Mouse (Mus musculus): Measurements from ENCODE around the gene Cisd1. TPM values are rescaled to one million over a fixed set of nuclear protein-coding genes. Genes with fewer than 3 reads are reported as not detected.

Gene Cisd1
- total and polyA plus RNA-seq, 3 experiments: 81.8 to 111 (median 100) TPM

DNA sequence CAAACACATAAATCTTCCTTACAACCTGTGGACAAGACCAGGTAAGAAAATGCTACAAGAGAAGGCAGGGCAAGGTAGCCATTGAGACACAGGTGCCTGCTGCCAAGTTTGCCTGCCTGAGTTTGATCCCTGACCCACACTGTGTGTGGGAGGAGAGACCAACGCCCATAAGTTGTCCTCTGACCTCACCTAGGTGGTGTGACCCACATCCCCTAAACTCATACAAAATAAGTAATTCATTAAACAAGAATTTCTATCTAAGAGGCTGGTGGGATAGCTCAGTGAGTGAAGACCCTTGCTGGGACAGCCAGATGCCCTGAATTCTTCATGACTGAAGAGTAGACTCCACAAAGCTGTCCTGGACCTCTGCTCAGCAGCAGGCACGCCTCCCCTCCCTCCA is 4.6 kb downstream of the Cisd1 start:
- H3K27ac ChIP-seq (ENCODE audit: insufficient read depth, low read depth): no peak overlapping the region
- in situ Hi-C loops (cut with MboI; ENCODE audit: low pct_ligation_motif_present, low pct_unique_long_range_greater_than_20kb, low sequenced_read_pairs) (loop anchor here (10.0 kb wide), 1 partner anchor 55 kb away; no protein-coding TSS in a partner anchor), dilution Hi-C loops (cut with MboI; ENCODE audit: extremely low pct_ligation_motif_present, extremely low pct_unique_long_range_greater_than_20kb, low sequenced_read_pairs) (no loop called here)
- no peak overlapping the region for H3K9ac ChIP-seq (ENCODE audit: insufficient read depth, low read depth)
- no peaks in the 10 kb centered on the region for H3K9me3 ChIP-seq (replicated peaks; ENCODE audit: low read length)
- H3K27me3 ChIP-seq (replicated peaks): no peaks in the 10 kb centered on the region
- TF ChIP-seq E2F4 (IDR thresholded peaks at IDR 0.05; ENCODE audit: insufficient replicate concordance, low read depth, low read length): no peak
- no peak for TF ChIP-seq IRF4 (IDR thresholded peaks at IDR 0.05; ENCODE audit: low read depth, low read length)
- no peak for TF ChIP-seq UBTF (IDR thresholded peaks at IDR 0.05; ENCODE audit: low read depth, low read length)
- TF ChIP-seq RCOR1 (conservative IDR thresholded peaks at IDR 0.05; ENCODE audit: low read depth, low read length): no peak
- no peak for TF ChIP-seq TCF12 (IDR thresholded peaks at IDR 0.05; ENCODE audit: low read depth, low read length)
- no peak for TF ChIP-seq NELFE (IDR thresholded peaks at IDR 0.05; ENCODE audit: low read depth, low read length)
- no peak for TF ChIP-seq ZKSCAN1 (IDR thresholded peaks at IDR 0.05; ENCODE audit: borderline replicate concordance, low read depth, low read length)
- TF ChIP-seq ZC3H11A (IDR thresholded peaks at IDR 0.05; ENCODE audit: low read depth, low read length): no peak
- peaks cover 3 to 48% of the 10 kb centered on the region in 2 experiments; a peak in 3 of 4 replicates for H3K4me1 ChIP-seq (ENCODE audit: control insufficient read depth in 1 of 2, insufficient read depth in 2 of 2)
- H3K36me3 ChIP-seq (replicated peaks in 1 of 2; ENCODE audit: control insufficient read depth in 1 of 2, insufficient read depth in 1 of 2, low read length in 1 of 2): peaks cover 13 to 54% of the 10 kb centered on the region in 2 experiments
- no peak overlapping the region for H3K4me3 ChIP-seq (replicated peaks in 1 of 3; ENCODE audit: low read depth in 2 of 3, low read length in 2 of 3, poor library complexity in 1 of 3)
- DNase-seq (ENCODE audit: extremely low read depth): no peak
- peaks cover 41% of the 10 kb centered on the region for H3K79me2 ChIP-seq (replicated peaks; ENCODE audit: control insufficient read depth, extremely low read depth, insufficient read depth, poor library complexity, severe bottlenecking)
- no peak overlapping the region for H3K4me2 ChIP-seq (ENCODE audit: insufficient read depth, low read depth, poor library complexity, severe bottlenecking)

DNA sequence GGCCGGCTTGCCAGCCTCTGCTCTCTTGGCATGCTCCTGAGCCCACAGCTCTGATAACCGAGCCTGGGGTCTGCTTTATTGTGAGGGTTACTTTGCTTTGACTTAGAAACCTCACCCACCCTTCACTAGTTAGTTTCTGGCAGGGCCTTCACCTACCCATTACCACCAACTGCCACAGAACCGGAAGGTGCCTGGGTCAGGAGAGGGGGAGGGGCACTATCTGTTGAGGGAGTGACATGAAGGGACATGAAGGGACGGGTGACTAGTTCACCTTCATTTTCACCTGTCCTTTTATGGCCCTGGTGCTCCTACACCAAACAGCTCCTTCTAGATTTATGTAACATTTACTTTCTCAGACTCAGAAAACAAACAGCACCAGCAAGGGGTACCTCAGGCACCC is 5.3 kb downstream of the Cisd1 start:
- H3K4me2 ChIP-seq (ENCODE audit: insufficient read depth, low read depth, poor library complexity, severe bottlenecking): no peak overlapping the region
- H3K36me3 ChIP-seq (replicated peaks in 1 of 2; ENCODE audit: control insufficient read depth in 1 of 2, insufficient read depth in 1 of 2, low read length in 1 of 2): peaks cover 17 to 61% of the 10 kb centered on the region in 2 experiments
- peaks cover 3 to 47% of the 10 kb centered on the region in 2 experiments; a peak in 3 of 4 replicates for H3K4me1 ChIP-seq (ENCODE audit: control insufficient read depth in 1 of 2, insufficient read depth in 2 of 2)
- in situ Hi-C loops (cut with MboI; ENCODE audit: low pct_ligation_motif_present, low pct_unique_long_range_greater_than_20kb, low sequenced_read_pairs): no loop called here
- peak; percentile 22 for DNase-seq (ENCODE audit: extremely low read depth)
- H3K27me3 ChIP-seq (replicated peaks): no peaks in the 10 kb centered on the region
- no peaks in the 10 kb centered on the region for H3K9me3 ChIP-seq (replicated peaks; ENCODE audit: low read length)
- H3K27ac ChIP-seq (ENCODE audit: insufficient read depth, low read depth): no peak overlapping the region
- H3K9ac ChIP-seq (ENCODE audit: insufficient read depth, low read depth): no peak overlapping the region
- H3K79me2 ChIP-seq (replicated peaks; ENCODE audit: control insufficient read depth, extremely low read depth, insufficient read depth, poor library complexity, severe bottlenecking): peaks cover 41% of the 10 kb centered on the region
- TF ChIP-seq SIN3A (IDR thresholded peaks at IDR 0.05; ENCODE audit: low read length) (no peak), TCF12 (IDR thresholded peaks at IDR 0.05; ENCODE audit: low read depth, low read length) (no peak), UBTF (IDR thresholded peaks at IDR 0.05; ENCODE audit: low read depth, low read length) (no peak), POLR2A (IDR thresholded peaks at IDR 0.05; ENCODE audit: low read depth, low read length) (no peak), ZNF384 (IDR thresholded peaks at IDR 0.05; ENCODE audit: low read depth, low read length) (no peak), USF2 (conservative IDR thresholded peaks at IDR 0.05; ENCODE audit: low read depth, low read length) (no peak), CHD2 (IDR thresholded peaks at IDR 0.05; ENCODE audit: low read length) (no peak), POLR2AphosphoS2 (IDR thresholded peaks at IDR 0.05; ENCODE audit: low read depth, low read length) (no peak), EP300 (IDR thresholded peaks at IDR 0.05; ENCODE audit: low read length) (no peak), MEF2A (IDR thresholded peaks at IDR 0.05; ENCODE audit: borderline replicate concordance, low read depth, low read length) (no peak), MAFK (IDR thresholded peaks at IDR 0.05; ENCODE audit: insufficient replicate concordance, low read length) (no peak)
- dilution Hi-C loops (cut with MboI; ENCODE audit: extremely low pct_ligation_motif_present, extremely low pct_unique_long_range_greater_than_20kb, low sequenced_read_pairs): no loop called here
- no peak overlapping the region for H3K4me3 ChIP-seq (replicated peaks in 1 of 3; ENCODE audit: low read depth in 2 of 3, low read length in 2 of 3, poor library complexity in 1 of 3)

Measured in CH12.LX (cell line).